Mouse (Mus musculus): ENCODE measurements at regions not wholly inside any gene's neighbourhood (a gene's known extent, or its start where the extent isn't known, plus 50 kb on each side); places are given as distances from the start of the nearest gene placed in this dataset.

DNA sequence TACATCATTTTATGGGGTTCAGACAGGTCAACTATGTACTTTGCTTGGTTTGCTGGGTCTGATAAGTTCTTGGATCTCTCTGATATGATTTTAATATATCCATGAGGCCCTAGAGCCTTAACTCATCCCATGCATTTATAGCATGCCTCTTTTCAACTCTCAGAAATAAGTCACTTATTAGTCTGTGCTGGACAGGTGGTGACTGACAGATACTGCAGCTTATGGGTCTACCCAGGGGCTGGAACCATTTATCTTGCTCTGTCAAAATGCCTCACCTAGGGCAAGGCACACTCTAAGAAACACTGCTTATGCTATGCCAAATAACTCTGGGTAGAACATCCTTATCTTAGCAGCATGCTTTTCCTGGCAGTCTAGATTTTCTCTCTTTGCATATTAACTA is 225.6 kb downstream of the Mbnl1 start:
- Histone ChIP-seq H3K9me3 (no peaks in the 10 kb centered on the region), H3K27me3 (no peaks in the 10 kb centered on the region), H3K4me1 (replicated peaks) (no peaks in the 10 kb centered on the region), H3K36me3 (no peaks in the 10 kb centered on the region), H3K4me3 (no peak overlapping the region), H3K27ac (replicated peaks) (no peak overlapping the region), H3K9ac (no peak overlapping the region), H3K4me2 (no peak overlapping the region)
- no peak for ATAC-seq (ENCODE audit: low FRiP score, low read depth)

DNA sequence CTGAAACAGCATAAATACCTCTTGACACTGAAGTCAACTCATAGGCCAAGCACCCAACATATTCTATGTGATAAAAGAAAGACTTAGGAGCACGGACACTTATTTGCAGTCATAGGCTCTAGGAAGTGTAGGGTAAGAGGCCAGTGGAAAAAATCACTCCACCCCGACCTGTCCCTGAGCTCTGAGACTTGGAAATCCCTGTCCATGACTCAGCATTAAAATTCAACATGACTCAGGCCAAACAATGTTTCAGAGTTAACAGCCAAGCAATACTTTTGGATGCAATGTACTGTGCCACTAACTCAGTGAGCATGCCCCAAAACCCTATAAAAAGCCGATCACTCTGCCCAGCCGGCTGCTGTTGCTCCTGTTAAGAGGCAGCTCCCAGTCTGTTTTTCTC is 234.5 kb downstream of the Mbnl1 start:
- H3K4me2 ChIP-seq: no peak overlapping the region
- no peak overlapping the region for H3K4me3 ChIP-seq
- H3K9ac ChIP-seq: no peak overlapping the region
- H3K9me3 ChIP-seq: no peaks in the 10 kb centered on the region
- no peaks in the 10 kb centered on the region for H3K27me3 ChIP-seq
- no peaks in the 10 kb centered on the region for H3K36me3 ChIP-seq
- no peak overlapping the region for H3K27ac ChIP-seq (replicated peaks)
- 88% methylated on average over 4 of the region's 4 CpGs for WGBS
- no peaks in the 10 kb centered on the region for H3K4me1 ChIP-seq (replicated peaks)
- no peak for ATAC-seq (ENCODE audit: low FRiP score, low read depth)

- H3K4me2 ChIP-seq: no peak overlapping the region
- no peaks in the 10 kb centered on the region for H3K36me3 ChIP-seq
- ATAC-seq (ENCODE audit: low FRiP score, low read depth): no peak
- H3K27ac ChIP-seq (replicated peaks): no peak overlapping the region
- H3K27me3 ChIP-seq: no peaks in the 10 kb centered on the region
- no peaks in the 10 kb centered on the region for H3K4me1 ChIP-seq (replicated peaks)
- no peak overlapping the region for H3K4me3 ChIP-seq
- no peak overlapping the region for H3K9ac ChIP-seq
- 91% methylated on average over 4 of the region's 4 CpGs for WGBS
- no peaks in the 10 kb centered on the region for H3K9me3 ChIP-seq
Observed at GRCm38 (mm10) chr3:60712896-60713295, 240.3 kb downstream of the Mbnl1 start.

GRCm38 (mm10) chr3:60720322-60720721 is 247.7 kb downstream of the Mbnl1 start:
- Histone ChIP-seq H3K4me3 (no peak overlapping the region), H3K4me2 (no peak overlapping the region), H3K9ac (no peak overlapping the region), H3K9me3 (no peaks in the 10 kb centered on the region), H3K27ac (replicated peaks) (no peak overlapping the region), H3K36me3 (no peaks in the 10 kb centered on the region), H3K27me3 (no peaks in the 10 kb centered on the region), H3K4me1 (replicated peaks) (no peaks in the 10 kb centered on the region)
- no peak for ATAC-seq (ENCODE audit: low FRiP score, low read depth)

DNA sequence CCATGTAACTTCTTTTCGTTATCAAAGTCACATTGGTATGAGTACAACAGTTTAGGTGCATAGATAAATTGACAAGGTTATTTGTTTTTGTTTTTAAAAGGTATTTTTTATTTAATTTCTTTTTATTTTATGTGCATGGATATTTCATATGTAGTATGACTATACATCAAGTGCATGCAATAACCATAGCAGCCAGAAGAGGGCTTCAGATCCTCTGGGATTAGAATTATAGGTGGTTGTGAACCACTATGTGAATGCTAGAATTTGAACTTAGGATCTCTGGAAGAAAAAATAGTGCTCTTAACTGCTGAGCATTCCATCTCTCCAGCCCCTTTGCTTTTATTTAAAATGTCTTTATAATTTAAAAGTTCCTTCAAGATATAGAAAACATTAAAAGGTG is 258.7 kb downstream of the Mbnl1 start:
- Histone ChIP-seq H3K27me3 (no peaks in the 10 kb centered on the region), H3K27ac (replicated peaks) (no peak overlapping the region), H3K9me3 (no peaks in the 10 kb centered on the region), H3K4me2 (no peak overlapping the region), H3K9ac (no peak overlapping the region), H3K36me3 (no peaks in the 10 kb centered on the region), H3K4me1 (replicated peaks) (no peaks in the 10 kb centered on the region), H3K4me3 (no peak overlapping the region)
- no peak for ATAC-seq (ENCODE audit: low FRiP score, low read depth)
- WGBS: 95% methylated on average over 1 of the region's 1 CpGs

GRCm38 (mm10) chr3:60740543-60741294 is 261.9 kb upstream of the P2ry1 start:
- H3K4me3 ChIP-seq: no peak overlapping the region
- H3K4me1 ChIP-seq (replicated peaks): no peaks in the 10 kb centered on the region
- H3K36me3 ChIP-seq: no peaks in the 10 kb centered on the region
- no peaks in the 10 kb centered on the region for H3K9me3 ChIP-seq
- no peak overlapping the region for H3K27ac ChIP-seq (replicated peaks)
- H3K4me2 ChIP-seq: no peak overlapping the region
- no peak overlapping the region for H3K9ac ChIP-seq
- no peaks in the 10 kb centered on the region for H3K27me3 ChIP-seq
- ATAC-seq (ENCODE audit: low FRiP score, low read depth): no peak

- H3K4me3 ChIP-seq: no peak overlapping the region
- H3K36me3 ChIP-seq: no peaks in the 10 kb centered on the region
- H3K9me3 ChIP-seq: no peaks in the 10 kb centered on the region
- 90% methylated on average over 5 of the region's 5 CpGs for WGBS
- H3K9ac ChIP-seq: no peak overlapping the region
- H3K27me3 ChIP-seq: no peaks in the 10 kb centered on the region
- H3K4me1 ChIP-seq (replicated peaks): no peaks in the 10 kb centered on the region
- ATAC-seq (ENCODE audit: low FRiP score, low read depth): no peak
- H3K4me2 ChIP-seq: no peak overlapping the region
- no peak overlapping the region for H3K27ac ChIP-seq (replicated peaks)
Observed at GRCm38 (mm10) chr3:60741379-60741778, 261.2 kb upstream of the P2ry1 start.

- no peaks in the 10 kb centered on the region for H3K4me1 ChIP-seq (replicated peaks)
- H3K27ac ChIP-seq (replicated peaks): no peak overlapping the region
- H3K4me2 ChIP-seq: no peak overlapping the region
- H3K4me3 ChIP-seq: no peak overlapping the region
- no peaks in the 10 kb centered on the region for H3K9me3 ChIP-seq
- ATAC-seq (ENCODE audit: low FRiP score, low read depth): no peak
- WGBS: 90% methylated on average over 2 of the region's 2 CpGs
- no peaks in the 10 kb centered on the region for H3K27me3 ChIP-seq
- no peak overlapping the region for H3K9ac ChIP-seq
- H3K36me3 ChIP-seq: no peaks in the 10 kb centered on the region
Observed at GRCm38 (mm10) chr3:60742232-60742631, 260.4 kb upstream of the P2ry1 start.

DNA sequence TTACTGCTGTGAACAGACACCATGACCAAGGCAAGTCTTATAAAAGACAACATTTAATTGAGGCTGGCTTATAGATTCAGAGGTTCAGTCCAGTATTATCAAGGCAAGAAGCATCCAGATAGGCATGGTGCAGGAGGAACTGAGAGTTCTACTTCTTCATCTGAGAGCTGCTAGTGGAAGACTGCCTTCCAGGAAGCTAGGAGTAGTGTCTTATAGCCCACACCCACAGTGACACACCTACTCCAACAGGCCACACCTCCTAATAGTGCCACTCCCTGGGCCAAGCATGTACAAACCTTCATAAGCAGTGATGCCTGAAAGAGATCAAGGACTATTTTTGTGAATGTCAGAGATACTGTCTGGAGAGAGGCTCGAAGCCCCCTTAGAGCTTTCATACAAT is 257.5 kb upstream of the P2ry1 start:
- Histone ChIP-seq H3K4me1 (replicated peaks) (no peaks in the 10 kb centered on the region), H3K27ac (replicated peaks) (no peak overlapping the region)
- ATAC-seq (ENCODE audit: low FRiP score, low read depth): no peak

GRCm38 (mm10) chr3:60758568-60758967 is 244.0 kb upstream of the P2ry1 start:
- no peaks in the 10 kb centered on the region for H3K4me1 ChIP-seq (replicated peaks)
- no peak overlapping the region for H3K27ac ChIP-seq (replicated peaks)
- 64% methylated on average over 2 of the region's 2 CpGs for WGBS
- H3K9me3 ChIP-seq: no peaks in the 10 kb centered on the region
- no peaks in the 10 kb centered on the region for H3K27me3 ChIP-seq
- no peak overlapping the region for H3K9ac ChIP-seq
- H3K4me3 ChIP-seq: no peak overlapping the region
- H3K4me2 ChIP-seq: no peak overlapping the region
- ATAC-seq (ENCODE audit: low FRiP score, low read depth): no peak
- no peaks in the 10 kb centered on the region for H3K36me3 ChIP-seq

More for the DNA sequence above, 257.5 kb upstream of the P2ry1 start:
- no peaks in the 10 kb centered on the region for H3K36me3 ChIP-seq
- H3K27me3 ChIP-seq: no peaks in the 10 kb centered on the region
- H3K4me2 ChIP-seq: no peak overlapping the region
- no peak overlapping the region for H3K4me3 ChIP-seq
- H3K9ac ChIP-seq: no peak overlapping the region
- 81% methylated on average over 1 of the region's 1 CpGs for WGBS
- H3K9me3 ChIP-seq: no peaks in the 10 kb centered on the region

GRCm38 (mm10) chr3:60759046-60759445 is 243.5 kb upstream of the P2ry1 start:
- no peak overlapping the region for H3K27ac ChIP-seq (replicated peaks)
- no peaks in the 10 kb centered on the region for H3K27me3 ChIP-seq
- ATAC-seq (ENCODE audit: low FRiP score, low read depth): no peak
- no peak overlapping the region for H3K9ac ChIP-seq
- no peaks in the 10 kb centered on the region for H3K9me3 ChIP-seq
- H3K4me1 ChIP-seq (replicated peaks): no peaks in the 10 kb centered on the region
- H3K36me3 ChIP-seq: no peaks in the 10 kb centered on the region
- H3K4me3 ChIP-seq: no peak overlapping the region
- H3K4me2 ChIP-seq: no peak overlapping the region

GRCm38 (mm10) chr3:60762874-60763273 is 239.7 kb upstream of the P2ry1 start:
- no peak for ATAC-seq (ENCODE audit: low FRiP score, low read depth)
- H3K9ac ChIP-seq: no peak overlapping the region

DNA sequence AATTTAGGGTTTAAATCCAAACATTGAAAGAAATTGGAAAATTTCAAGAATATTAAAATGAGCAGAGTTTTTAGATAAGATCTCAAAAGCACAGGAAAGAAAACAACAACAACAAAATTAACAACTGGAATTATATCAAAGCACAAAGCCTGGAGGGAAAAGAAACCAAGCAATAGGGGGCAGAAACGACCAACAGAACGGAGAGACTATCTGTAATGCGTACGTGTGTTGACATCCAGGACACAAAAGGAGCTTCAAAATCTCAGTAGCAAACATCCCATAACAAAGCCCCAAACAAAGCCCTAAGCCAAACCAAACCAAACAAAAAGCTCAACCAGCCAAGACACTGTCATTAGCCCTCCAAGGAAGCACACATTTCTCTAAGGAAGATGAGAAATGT is 237.5 kb upstream of the P2ry1 start:
- Histone ChIP-seq H3K4me1 (replicated peaks) (no peaks in the 10 kb centered on the region), H3K27me3 (no peaks in the 10 kb centered on the region), H3K4me2 (no peak overlapping the region), H3K27ac (replicated peaks) (no peak overlapping the region), H3K4me3 (no peak overlapping the region), H3K9ac (no peak overlapping the region), H3K36me3 (no peaks in the 10 kb centered on the region), H3K9me3 (no peaks in the 10 kb centered on the region)
- 51% methylated on average over 4 of the region's 4 CpGs for WGBS
- ATAC-seq (ENCODE audit: low FRiP score, low read depth): no peak

More at GRCm38 (mm10) chr3:60762874-60763273, 239.7 kb upstream of the P2ry1 start:
- Histone ChIP-seq H3K9me3 (no peaks in the 10 kb centered on the region), H3K4me2 (no peak overlapping the region), H3K4me1 (replicated peaks) (no peaks in the 10 kb centered on the region), H3K36me3 (no peaks in the 10 kb centered on the region), H3K27me3 (no peaks in the 10 kb centered on the region), H3K4me3 (no peak overlapping the region), H3K27ac (replicated peaks) (no peak overlapping the region)
- WGBS: 65% methylated on average over 4 of the region's 4 CpGs
